Mouse (Mus musculus) spleen, adult 2 months (tissue): ENCODE measurements around the gene Gprc5c.

Experiments
- CTCF ChIP-seq: fragments of 200-500 bp; IDR thresholded peaks from 2 replicates; pipeline ENCODE4 v1.5.1; 2011; ENCODE audit warnings: mild to moderate bottlenecking, inconsistent platforms; ENCODE audit not compliant: insufficient read depth, insufficient read length, insufficient replicate concordance; ENCODE audit errors: extremely low read depth
- POLR2A ChIP-seq: fragments of 200-500 bp; IDR thresholded peaks from 2 replicates; pipeline ENCODE4 v1.6.1; 2011; ENCODE audit warnings: low read depth, low read length, inconsistent platforms

GRCm38 (mm10) chr11:114843818-114844463 is 7.0 kb upstream of the Gprc5c start:
- TF ChIP-seq CTCF (no peak), POLR2A (no peak)
